Mouse (Mus musculus) ES-CJ7 (cell line): ENCODE measurements at regions not wholly inside any gene's neighbourhood (a gene's known extent, or its start where the extent isn't known, plus 50 kb on each side); places are given as distances from the start of the nearest gene placed in this dataset.
A peak's percentile ranks its signal among the peaks of the same experiment; 100 is the strongest.

Source experiments
- DNase-seq: peaks from one replicate; pipeline ENCODE4 v3.0.0; 2011; ENCODE audit warnings: low read depth, low spot score

- DNase-seq = no peak
These were observed 55.4 kb downstream of the Uncx start for GRCm38 (mm10) chr5:139598715-139599114.

- peak; percentile 53 for DNase-seq
These were observed 56.1 kb downstream of the Uncx start for GRCm38 (mm10) chr5:139599191-139599937.

GRCm38 (mm10) chr5:139600213-139600612 lies 56.9 kb downstream of the Uncx start:
- DNase-seq = no peak

GRCm38 (mm10) chr5:139602860-139603259 lies 59.6 kb downstream of the Uncx start:
- no peak for DNase-seq

- no peak for DNase-seq
These were observed 60.2 kb downstream of the Uncx start for GRCm38 (mm10) chr5:139603535-139603934.

GRCm38 (mm10) chr5:139604327-139604726 lies 61.0 kb downstream of the Uncx start:
- no peak for DNase-seq

- no peak for DNase-seq
These were observed 67.6 kb downstream of the Uncx start for GRCm38 (mm10) chr5:139610610-139611520.

- DNase-seq = no peak
These were observed 68.9 kb downstream of the Uncx start for GRCm38 (mm10) chr5:139612224-139612623.

- no peak for DNase-seq
These were observed 69.4 kb downstream of the Uncx start for GRCm38 (mm10) chr5:139612676-139613075.

- no peak for DNase-seq
These were observed 70.3 kb downstream of the Uncx start for GRCm38 (mm10) chr5:139613601-139614000.

- no peak for DNase-seq
These were observed 76.2 kb downstream of the Uncx start for GRCm38 (mm10) chr5:139619301-139620161.

- DNase-seq = no peak
These were observed 82.7 kb downstream of the Uncx start for GRCm38 (mm10) chr5:139625871-139626460.

GRCm38 (mm10) chr5:139627552-139627951 lies 84.3 kb downstream of the Uncx start:
- no peak for DNase-seq

GRCm38 (mm10) chr5:139637028-139637427 lies 93.7 kb downstream of the Uncx start:
- DNase-seq = no peak

- DNase-seq = no peak
These were observed 95.2 kb downstream of the Micall2 start for GRCm38 (mm10) chr5:139640652-139641612.

- no peak for DNase-seq
These were observed 91.3 kb downstream of the Micall2 start for GRCm38 (mm10) chr5:139644816-139645215.

GRCm38 (mm10) chr5:139651041-139651440 lies 85.1 kb downstream of the Micall2 start:
- DNase-seq = no peak
